ENCODE assay signal across 10 mouse cellular contexts in the genomic region with DNA sequence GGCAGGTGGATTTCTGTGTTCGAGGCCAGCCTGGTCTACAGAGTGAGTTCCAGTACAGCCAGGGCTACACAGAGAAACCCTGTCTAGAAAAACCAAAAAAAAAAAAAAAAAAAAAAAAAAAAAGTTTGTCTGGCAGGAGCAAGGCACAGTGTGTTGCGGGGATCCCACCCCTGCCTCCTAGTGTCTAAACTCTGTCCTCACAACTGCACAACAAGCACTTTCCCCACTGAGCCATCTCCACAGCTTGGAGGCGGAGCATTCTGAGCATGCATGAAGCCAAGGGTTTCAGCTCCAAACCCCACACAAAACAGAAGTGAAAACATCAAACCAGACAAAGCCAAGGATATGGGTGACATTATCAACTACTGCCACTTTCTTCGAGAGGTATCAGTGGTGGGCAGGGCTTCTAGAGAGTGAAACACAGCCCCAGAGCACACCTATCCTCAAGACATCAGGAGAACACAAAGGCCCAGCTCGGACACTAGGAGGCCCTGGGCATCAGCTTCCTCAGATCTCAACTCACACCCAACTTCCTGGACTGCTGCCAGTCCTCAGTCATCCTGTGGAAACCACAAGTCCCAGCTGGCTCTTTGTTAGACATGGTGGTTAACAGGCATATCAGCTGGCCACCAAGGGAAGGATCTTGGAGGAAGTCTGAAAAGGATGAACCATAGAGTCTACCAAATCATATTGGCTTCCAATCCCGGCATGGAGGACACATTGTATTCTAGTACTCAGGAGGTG. TPM values are rescaled to one million over a fixed set of nuclear protein-coding genes. Genes with fewer than 3 reads are reported as not detected.
DNase-seq lines count a peak whose midpoint lies in the region; ATAC-seq lines count a peak whose summit lies in the region.
"Had no signal": no experiment of that assay in that cellular context is flagged by ENCODE, and none has a peak within 500 bp of the region (broad histone marks: within the 10 kb centered on the region; RNA-seq: fewer than 3 reads in every experiment).

No protein-coding gene starts in this region.

- peak; percentile 62 to 63 for DNase-seq in kidney, postnatal 25 days
- no peak for DNase-seq in kidney, adult 9 months
- peak; percentile 56 for DNase-seq in MN1 (ENCODE audit: low spot score)
- DNase-seq in heart, postnatal 36 days: peak; percentile 49 to 53
- DNase-seq in gastrocnemius, adult 18-20 months (ENCODE audit: low spot score): no peak

- no peaks in the 10 kb centered on the region for H3K4me1 ChIP-seq in midbrain, embryonic 13.5 days (replicated peaks)

- no peak overlapping the region for H3K9ac ChIP-seq in midbrain, embryonic 13.5 days (replicated peaks)
- H3K9ac ChIP-seq: hindbrain, embryonic 14.5 days; neural tube, embryonic 13.5 days had no signal

- no peak overlapping the region for H3K4me3 ChIP-seq in macrophage (ENCODE audit: inconsistent target)
- no peak overlapping the region for H3K4me3 ChIP-seq in midbrain, embryonic 13.5 days (replicated peaks)
- H3K4me3 ChIP-seq: neural tube, embryonic 13.5 days had no signal

- H3K79me2 ChIP-seq in macrophage (ENCODE audit: inconsistent target): peaks cover 39% of the 10 kb centered on the region

- no peak overlapping the region for H3K4me2 ChIP-seq in midbrain, embryonic 13.5 days (replicated peaks)
- H3K4me2 ChIP-seq: hindbrain, embryonic 14.5 days; neural tube, embryonic 13.5 days had no signal

- H3K27me3 ChIP-seq in midbrain, embryonic 13.5 days: no peaks in the 10 kb centered on the region
- H3K27me3 ChIP-seq: neural tube, embryonic 13.5 days had no signal

- peaks cover 31% of the 10 kb centered on the region for H3K36me3 ChIP-seq in macrophage (ENCODE audit: inconsistent target)
- H3K36me3 ChIP-seq in midbrain, embryonic 13.5 days: peaks cover 69% of the 10 kb centered on the region

- ATAC-seq in midbrain, embryonic 13.5 days: no peak
- no peak for ATAC-seq in cerebellum, adult (ENCODE audit: insufficient number of reproducible peaks, low FRiP score, low TSS enrichment)

- intact Hi-C loops in heart, postnatal 36 days (cut with DNase I): no loop called here

- no peaks in the 10 kb centered on the region for H3K9me3 ChIP-seq in midbrain, embryonic 13.5 days
- H3K9me3 ChIP-seq: neural tube, embryonic 13.5 days had no signal

- 39% methylated on average over 6 of the region's 6 CpGs for WGBS in macrophage (ENCODE audit: missing documents)
- 92% methylated on average over 6 of the region's 6 CpGs for WGBS in midbrain, embryonic 13.5 days

- peak overlapping the region; percentile 62 for H3K27ac ChIP-seq in macrophage
- H3K27ac ChIP-seq in midbrain, embryonic 13.5 days: no peak overlapping the region
- H3K27ac ChIP-seq: hindbrain, embryonic 14.5 days; neural tube, embryonic 13.5 days had no signal

RNA-seq across cellular contexts. Expression of a gene that starts 6.8 kb away (rescaled TPM):
- total RNA-seq in heart, postnatal 36 days (2021): 10 to 100 TPM; 68.5 to 72.2 TPM
- 10 to 100 TPM in 25 of 26 experiments, 1 to 10 TPM in 1; 9.9 to 20.2 (median 14.4) TPM for total RNA-seq in macrophage (2018; cell fraction: chromatin; rRNA removed)
- 10 to 100 TPM; 25.3 to 39.1 (median 31.6) TPM for total RNA-seq in macrophage (2018; cell fraction: cytosol; rRNA removed)
- total RNA-seq in macrophage (2018; cell fraction: nucleus; rRNA removed): 10 to 100 TPM; 16.5 to 42.6 (median 28.3) TPM
- 31.9 to 35.0 TPM (median 32.6 TPM) in 3 replicates for polyA plus RNA-seq in macrophage (2018)
- polyA plus RNA-seq in midbrain, embryonic 13.5 days (2015; fragmentation: Nextera tagmentation; extraction: Ambion mirVana): 9.0 and 11.9 TPM in 2 replicates
- total RNA-seq in gastrocnemius, adult 18-20 months (2021): 10 to 100 TPM; 48.0 to 51.1 TPM

RNA-seq across cellular contexts. Expression of a gene that starts 10.6 kb away (rescaled TPM):
- total RNA-seq in heart, postnatal 36 days (2021): 10 to 100 TPM; 36.4 to 45.2 TPM
- 100 to 1,000 TPM in 15 of 26 experiments, 10 to 100 TPM in 11; 65.8 to 152 (median 105) TPM for total RNA-seq in macrophage (2018; cell fraction: chromatin; rRNA removed)
- total RNA-seq in macrophage (2018; cell fraction: cytosol; rRNA removed): 10 to 100 TPM; 34.5 to 54.3 (median 46.3) TPM
- 100 to 1,000 TPM in 2 of 26 experiments, 10 to 100 TPM in 24; 40.4 to 118 (median 65.8) TPM for total RNA-seq in macrophage (2018; cell fraction: nucleus; rRNA removed)
- 41.2 to 67.1 TPM (median 44.9 TPM) in 3 replicates for polyA plus RNA-seq in macrophage (2018)
- polyA plus RNA-seq in midbrain, embryonic 13.5 days (2015; fragmentation: Nextera tagmentation; extraction: Ambion mirVana): 49.7 and 56.3 TPM in 2 replicates
- total RNA-seq in gastrocnemius, adult 18-20 months (2021): 10 to 100 TPM; 21.2 to 22.6 TPM

RNA-seq across cellular contexts. Expression of a gene that starts 41.9 kb away (rescaled TPM):
- 1 to 10 TPM; 4.6 to 5.8 TPM for total RNA-seq in heart, postnatal 36 days (2021)
- 10 to 100 TPM in 13 of 26 experiments, 1 to 10 TPM in 13; 1.3 to 34.9 (median 10.7) TPM for total RNA-seq in macrophage (2018; cell fraction: chromatin; rRNA removed)
- 1 to 10 TPM in 25 of 26 experiments, under 1 TPM in 1; 0.72 to 4.6 (median 3.3) TPM for total RNA-seq in macrophage (2018; cell fraction: cytosol; rRNA removed)
- 10 to 100 TPM in 7 of 26 experiments, 1 to 10 TPM in 18, under 1 TPM in 1; 0.85 to 16.1 (median 5.2) TPM for total RNA-seq in macrophage (2018; cell fraction: nucleus; rRNA removed)
- polyA plus RNA-seq in macrophage (2018): 2.4 to 5.8 TPM (median 3.0 TPM) in 3 replicates
- 17.5 and 18.8 TPM in 2 replicates for polyA plus RNA-seq in midbrain, embryonic 13.5 days (2015; fragmentation: Nextera tagmentation; extraction: Ambion mirVana)
- 1 to 10 TPM; 3.5 to 4.2 TPM for total RNA-seq in gastrocnemius, adult 18-20 months (2021)

RNA-seq across cellular contexts. Expression of a gene that starts 42.0 kb away (rescaled TPM):
- 10 to 100 TPM; 17.1 to 22.0 TPM for total RNA-seq in heart, postnatal 36 days (2021)
- under 1 TPM in 4 of 26 experiments, not detected in 22; 0.32 to 0.55 (median 0.41) TPM for total RNA-seq in macrophage (2018; cell fraction: chromatin; rRNA removed)
- under 1 TPM; 0.08 to 0.86 (median 0.40) TPM for total RNA-seq in macrophage (2018; cell fraction: cytosol; rRNA removed)
- total RNA-seq in macrophage (2018; cell fraction: nucleus; rRNA removed): under 1 TPM in 11 of 26 experiments, not detected in 15; 0.26 to 0.89 (median 0.48) TPM
- polyA plus RNA-seq in macrophage (2018): 0.50 to 0.60 TPM (median 0.58 TPM) in 3 replicates
- polyA plus RNA-seq in midbrain, embryonic 13.5 days (2015; fragmentation: Nextera tagmentation; extraction: Ambion mirVana): 0.75 and 1.7 TPM in 2 replicates
- 1 to 10 TPM; 3.5 to 4.7 TPM for total RNA-seq in gastrocnemius, adult 18-20 months (2021)

Comparison
In these comparisons a context has a peak if more than half of its experiments do, and no peak if none do; other contexts are left out.
1. DNase-seq: peak in kidney, postnatal 25 days (2 of 2), MN1 (single experiment) and heart, postnatal 36 days (2 of 2); none in kidney, adult 9 months (single experiment) and gastrocnemius, adult 18-20 months (single experiment).